Mouse (Mus musculus): ENCODE measurements around the gene Ggt5.

DNA sequence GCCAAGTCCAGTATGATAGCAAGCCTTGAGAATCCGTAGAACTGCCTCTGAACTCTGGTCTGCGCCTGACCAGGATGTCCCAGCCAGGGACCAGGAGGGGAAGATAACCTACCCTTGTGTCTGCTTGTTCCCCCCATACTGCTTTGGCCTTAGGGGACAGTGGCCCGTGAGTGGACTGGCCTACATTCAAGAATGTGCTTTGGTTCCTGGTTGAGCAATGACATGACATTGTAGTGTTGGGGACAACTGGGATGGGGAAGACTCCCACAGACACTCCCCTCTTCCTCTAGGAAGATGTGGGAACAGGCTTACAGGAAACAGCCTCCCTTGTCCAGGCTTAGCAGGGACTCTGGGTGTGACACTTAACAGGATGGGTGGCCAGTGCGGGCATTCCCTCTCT, 1.4 kb upstream of the Ggt5 start:
- TF ChIP-seq CTCF (IDR thresholded peaks at IDR 0.05; ENCODE audit: control insufficient read depth, insufficient read depth, low read length), result no peak
- no peak for TF ChIP-seq POLR2A (IDR thresholded peaks at IDR 0.05; ENCODE audit: borderline replicate concordance, control insufficient read depth, low read depth, low read length)

Data from bone marrow, adult 2 months (tissue).